7 mouse cellular contexts compared by ENCODE assay signal in genomic region chr2:116021046-116021445, GRCm38 (mm10). TPM values are rescaled to one million over a fixed set of nuclear protein-coding genes. Genes with fewer than 3 reads are reported as not detected.
A peak's percentile ranks its signal among the peaks of the same experiment; 100 is the strongest.
DNase-seq lines count a peak whose midpoint lies in the region; ATAC-seq and TF ChIP-seq lines count a peak whose summit lies in the region.

No protein-coding gene starts in this region.

- H3K36me3 ChIP-seq in embryonic facial prominence, embryonic 13.5 days, result 0 out of 2 replicates have a peak, but pooled peaks cover 4% of the 10 kb centered on the region
- no peaks in the 10 kb centered on the region for H3K36me3 ChIP-seq in hindbrain, embryonic 11.5 days (ENCODE audit: control insufficient read depth, insufficient read depth, low read length)
- H3K36me3 ChIP-seq in limb, embryonic 13.5 days, result no peaks in the 10 kb centered on the region
- peaks cover 5% of the 10 kb centered on the region; the same call in 1 of the 2 replicates for H3K36me3 ChIP-seq in neural tube, embryonic 13.5 days

- H3K9me3 ChIP-seq in embryonic facial prominence, embryonic 13.5 days, result no peaks in the 10 kb centered on the region
- no peaks in the 10 kb centered on the region for H3K9me3 ChIP-seq in hindbrain, embryonic 11.5 days (ENCODE audit: control insufficient read depth, low read length)
- H3K9me3 ChIP-seq in limb, embryonic 13.5 days, result no peaks in the 10 kb centered on the region
- no peaks in the 10 kb centered on the region for H3K9me3 ChIP-seq in neural tube, embryonic 13.5 days

- peak overlapping the region; percentile 51; the same call in 1 of the 2 replicates for H3K9ac ChIP-seq in embryonic facial prominence, embryonic 13.5 days
- H3K9ac ChIP-seq in hindbrain, embryonic 11.5 days (ENCODE audit: low read depth, low read length), result peak overlapping the region; percentile 20; the same call in 1 of the 2 replicates
- peak overlapping the region; percentile 36 for H3K9ac ChIP-seq in limb, embryonic 13.5 days
- peak overlapping the region; percentile 52 for H3K9ac ChIP-seq in neural tube, embryonic 13.5 days

- peak overlapping the region; percentile 47 for H3K4me2 ChIP-seq in embryonic facial prominence, embryonic 13.5 days
- H3K4me2 ChIP-seq in hindbrain, embryonic 11.5 days (replicated peaks; ENCODE audit: low read depth, low read length), result peak overlapping the region; percentile 13; the same call in 1 of the 2 replicates
- H3K4me2 ChIP-seq in limb, embryonic 13.5 days (replicated peaks), result peak overlapping the region; percentile 49
- H3K4me2 ChIP-seq in neural tube, embryonic 13.5 days, result peak overlapping the region; percentile 42

- no peak for ATAC-seq in embryonic facial prominence, embryonic 13.5 days (ENCODE audit: insufficient number of reproducible peaks, insufficient read depth, low FRiP score, low TSS enrichment, low read depth)
- peak; percentile 43; the same call in 1 of the 2 replicates for ATAC-seq in hindbrain, embryonic 11.5 days (ENCODE audit: low FRiP score)
- peak; percentile 70; the same call in 1 of the 2 replicates for ATAC-seq in limb, embryonic 13.5 days (ENCODE audit: low FRiP score, low read depth)
- ATAC-seq in neural tube, embryonic 13.5 days (ENCODE audit: low read depth), result no peak

- H3K27ac ChIP-seq in embryonic facial prominence, embryonic 13.5 days, result peak overlapping the region; percentile 55
- H3K27ac ChIP-seq in hindbrain, embryonic 11.5 days (ENCODE audit: low read depth, low read length), result peak overlapping the region; percentile 92
- no peak overlapping the region for H3K27ac ChIP-seq in limb, embryonic 13.5 days
- H3K27ac ChIP-seq in neural tube, embryonic 13.5 days (replicated peaks), result peak overlapping the region; percentile 85
- no peak overlapping the region for H3K27ac ChIP-seq in layer of hippocampus, adult 2 months

- H3K4me3 ChIP-seq in embryonic facial prominence, embryonic 13.5 days, result peak overlapping the region; percentile 12
- no peak overlapping the region for H3K4me3 ChIP-seq in hindbrain, embryonic 11.5 days (ENCODE audit: low read depth, low read length)
- 0 out of 2 replicates have a peak overlapping the region, but pooled peaks have one; percentile 2 for H3K4me3 ChIP-seq in limb, embryonic 13.5 days
- H3K4me3 ChIP-seq in neural tube, embryonic 13.5 days, result no peak overlapping the region
- no peak overlapping the region for H3K4me3 ChIP-seq in layer of hippocampus, adult 2 months

- H3K27me3 ChIP-seq in embryonic facial prominence, embryonic 13.5 days, result peaks cover 16% of the 10 kb centered on the region; the same call in 1 of the 2 replicates
- H3K27me3 ChIP-seq in hindbrain, embryonic 11.5 days (ENCODE audit: control insufficient read depth, insufficient read depth, low read length), result no peaks in the 10 kb centered on the region
- peaks cover 5% of the 10 kb centered on the region; the same call in 1 of the 2 replicates for H3K27me3 ChIP-seq in limb, embryonic 13.5 days
- no peaks in the 10 kb centered on the region for H3K27me3 ChIP-seq in neural tube, embryonic 13.5 days

- H3K4me1 ChIP-seq in embryonic facial prominence, embryonic 13.5 days, result peaks cover 29% of the 10 kb centered on the region
- peaks cover 20% of the 10 kb centered on the region for H3K4me1 ChIP-seq in hindbrain, embryonic 11.5 days (replicated peaks; ENCODE audit: control insufficient read depth, insufficient read depth, low read length)
- peaks cover 28% of the 10 kb centered on the region for H3K4me1 ChIP-seq in limb, embryonic 13.5 days
- peaks cover 46% of the 10 kb centered on the region for H3K4me1 ChIP-seq in neural tube, embryonic 13.5 days (replicated peaks)

- 3% methylated on average over 9 of the region's 9 CpGs for WGBS in embryonic facial prominence, embryonic 13.5 days
- 2% methylated on average over 9 of the region's 9 CpGs for WGBS in hindbrain, embryonic 11.5 days
- WGBS in limb, embryonic 13.5 days, result 6% methylated on average over 9 of the region's 9 CpGs
- 3% methylated on average over 9 of the region's 9 CpGs for WGBS in neural tube, embryonic 13.5 days

- peak; percentile 55 for DNase-seq in hindbrain, embryonic 11.5 days (ENCODE audit: low spot score)
- no peak for DNase-seq in ovary, adult 18-20 months (ENCODE audit: low spot score)
- no peak for DNase-seq in gastrocnemius, adult 8-10 months (ENCODE audit: low spot score in 2 of 2)
- no peak for DNase-seq in layer of hippocampus, adult 2 months (ENCODE audit: low spot score in 2 of 2)

- no peak for TF ChIP-seq CTCF in layer of hippocampus, adult 2 months (conservative IDR thresholded peaks at IDR 0.05)

RNA-seq across cellular contexts. Expression of gene Meis2, which starts 44.6 kb away (rescaled TPM):
- polyA plus RNA-seq in embryonic facial prominence, embryonic 13.5 days (2015; fragmentation: Nextera tagmentation; extraction: Ambion mirVana), result 43.1 and 45.6 TPM in 2 replicates
- 121 and 142 TPM in 2 replicates for polyA plus RNA-seq in hindbrain, embryonic 11.5 days (2014; fragmentation: Nextera tagmentation; extraction: Ambion mirVana)
- polyA plus RNA-seq in limb, embryonic 13.5 days (2015; fragmentation: Nextera tagmentation; extraction: Ambion mirVana), result 16.1 and 18.6 TPM in 2 replicates
- 92.0 and 98.7 TPM in 2 replicates for polyA plus RNA-seq in neural tube, embryonic 13.5 days (2015; fragmentation: Nextera tagmentation; extraction: Ambion mirVana)
- 1 to 10 TPM in 2 of 4 experiments, under 1 TPM in 2; 0.56 to 1.9 (median 1.00) TPM for total RNA-seq in gastrocnemius, adult 8-10 months (2022)
- 10 to 100 TPM; 43.2 to 45.9 TPM for total RNA-seq in layer of hippocampus, adult 2 months (2021)

Comparison
In these comparisons a context has a peak if more than half of its experiments do, and no peak if none do; other contexts are left out.
1. ATAC-seq: peak in hindbrain, embryonic 11.5 days (single experiment) and limb, embryonic 13.5 days (single experiment); none in embryonic facial prominence, embryonic 13.5 days (single experiment) and neural tube, embryonic 13.5 days (single experiment).
2. H3K27ac ChIP-seq: peak in embryonic facial prominence, embryonic 13.5 days (single experiment), hindbrain, embryonic 11.5 days (single experiment) and neural tube, embryonic 13.5 days (single experiment); none in limb, embryonic 13.5 days (single experiment) and layer of hippocampus, adult 2 months (single experiment).
3. H3K4me3 ChIP-seq: peak in embryonic facial prominence, embryonic 13.5 days (single experiment) and limb, embryonic 13.5 days (single experiment); none in hindbrain, embryonic 11.5 days (single experiment), neural tube, embryonic 13.5 days (single experiment) and layer of hippocampus, adult 2 months (single experiment).
4. Peak in every context shown above with its lines, with median percentiles within 50 percentile points of each other: H3K4me2 ChIP-seq and H3K9ac ChIP-seq.